Mouse (Mus musculus): ENCODE data around the gene Ccdc8.

Gene Ccdc8

GRCm38 (mm10) chr7:17010010-17010347, 17.5 kb downstream of the Ccdc8 start:
- DNase-seq (ENCODE audit: low read depth, low spot score): no peak

DNA sequence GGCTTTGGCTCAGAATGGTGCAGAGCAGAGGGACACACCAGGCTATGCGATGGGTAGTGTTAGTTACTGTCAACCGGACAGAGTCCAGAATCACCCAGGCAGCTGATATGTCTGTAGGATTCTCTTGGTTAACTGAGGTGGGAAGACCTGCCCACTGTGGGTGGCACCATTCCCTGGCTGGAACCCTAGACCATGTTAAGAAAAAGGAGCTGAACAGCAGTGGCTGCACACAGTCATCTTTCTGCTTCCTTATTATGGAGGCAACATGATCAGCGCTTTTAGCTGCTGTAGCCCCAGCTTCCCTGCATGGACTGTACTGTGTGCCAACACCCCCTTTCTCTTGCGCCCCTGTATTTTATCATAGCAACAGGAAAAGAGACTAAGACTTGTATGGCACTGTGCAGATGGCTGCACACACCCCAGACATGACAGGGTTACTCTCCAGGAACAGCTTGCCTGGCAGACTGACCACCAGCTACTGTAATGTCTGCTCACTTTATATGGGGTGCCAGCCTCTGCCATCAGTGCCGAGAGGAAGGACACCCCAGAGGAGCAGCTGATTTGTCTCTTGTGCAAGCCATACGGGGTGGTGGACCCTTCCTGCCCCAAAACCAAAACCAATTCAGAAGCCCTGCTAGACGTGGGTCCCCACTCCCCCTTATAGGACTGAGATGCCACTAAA, 19.5 kb downstream of the Ccdc8 start:
- no peak for DNase-seq (ENCODE audit: low read depth, low spot score)

- DNase-seq (ENCODE audit: low read depth, low spot score): no peak
Observed at GRCm38 (mm10) chr7:17015381-17015780, 22.9 kb downstream of the Ccdc8 start.

GRCm38 (mm10) chr7:17017036-17017435, 24.5 kb downstream of the Ccdc8 start:
- DNase-seq (ENCODE audit: low read depth, low spot score): no peak

GRCm38 (mm10) chr7:17017921-17018320, 25.4 kb downstream of the Ccdc8 start:
- no peak for DNase-seq (ENCODE audit: low read depth, low spot score)

GRCm38 (mm10) chr7:17019426-17020166, 27.1 kb downstream of the Ccdc8 start:
- DNase-seq (ENCODE audit: low read depth, low spot score): no peak

GRCm38 (mm10) chr7:17022176-17022575, 29.7 kb downstream of the Ccdc8 start:
- no peak for DNase-seq (ENCODE audit: low read depth, low spot score)

DNA sequence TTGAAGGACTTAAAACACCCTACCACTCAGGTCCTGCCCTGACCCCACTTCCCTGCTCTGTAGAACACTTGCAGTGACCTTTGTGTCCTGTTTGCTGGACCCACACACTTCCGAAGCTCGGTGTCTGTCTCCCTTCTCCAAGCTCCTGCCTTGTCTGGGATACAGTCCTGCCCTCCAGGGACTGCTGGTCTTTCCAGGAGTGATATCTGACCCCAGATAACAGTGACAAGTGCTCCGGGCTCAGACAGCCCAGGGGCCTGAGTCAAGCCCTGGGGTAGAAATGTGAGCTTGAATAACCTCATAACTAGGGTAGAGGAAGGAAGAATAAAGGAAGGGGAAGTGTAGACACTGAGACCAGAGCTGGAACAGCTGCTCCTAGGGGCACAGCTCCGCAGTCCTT, 31.2 kb downstream of the Ccdc8 start:
- DNase-seq (ENCODE audit: low read depth, low spot score): no peak

- DNase-seq (ENCODE audit: low read depth, low spot score): peak; percentile 26
Observed at GRCm38 (mm10) chr7:17024141-17024540, 31.6 kb downstream of the Ccdc8 start.

DNA sequence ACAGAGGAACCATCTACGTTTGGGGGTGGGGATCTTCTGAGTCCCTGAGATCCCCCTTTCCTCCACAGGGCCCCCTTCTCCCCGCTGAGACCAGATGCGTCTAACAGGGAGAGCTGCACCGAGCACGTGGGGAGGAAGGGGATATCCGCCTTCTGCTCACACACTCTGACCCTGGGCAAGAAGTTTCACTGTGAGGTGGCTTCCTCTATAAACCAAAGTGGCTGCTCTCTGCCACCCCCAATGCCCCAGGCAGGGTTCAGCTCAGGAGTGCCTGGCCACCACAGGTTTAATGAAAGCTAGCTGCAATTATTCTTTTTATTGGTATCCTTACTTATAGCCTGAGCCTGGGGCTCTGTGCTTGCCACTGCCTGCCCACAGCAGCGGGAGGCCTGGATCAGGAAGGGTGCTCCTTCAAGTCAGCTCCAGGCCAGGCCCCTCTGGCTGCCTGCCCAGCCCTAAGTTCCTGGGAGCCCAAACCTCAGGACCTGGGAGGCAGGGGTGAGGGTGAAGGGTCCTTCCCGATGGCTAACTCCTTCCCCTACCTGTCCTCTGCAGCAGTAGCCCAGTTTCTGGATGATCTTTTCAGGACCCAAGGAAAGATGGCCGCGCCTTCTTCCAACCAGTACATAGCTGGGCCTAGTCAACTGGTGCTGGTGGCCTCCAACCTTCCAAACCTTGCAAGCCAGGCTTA, 32.5 kb downstream of the Ccdc8 start:
- peak; percentile 87 for DNase-seq (ENCODE audit: low read depth, low spot score)

DNA sequence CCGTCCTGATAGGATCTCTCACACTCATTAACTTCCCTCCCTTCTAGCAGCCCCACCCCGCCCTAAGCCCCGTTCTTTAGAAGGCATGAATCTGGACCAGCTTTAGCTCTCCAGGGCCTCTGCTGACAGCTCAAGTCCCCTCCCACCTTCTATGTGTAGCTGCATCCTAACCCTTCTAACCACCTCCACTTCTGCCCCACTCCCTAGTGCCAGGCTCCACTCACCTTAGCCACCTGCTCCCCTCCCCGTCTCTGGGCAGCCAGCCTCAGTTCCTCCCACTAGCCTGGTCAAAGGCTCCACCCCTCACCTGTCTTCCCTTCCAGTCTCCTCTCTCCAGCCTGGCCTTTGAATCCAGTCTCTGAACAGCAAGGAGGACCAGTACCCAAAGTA, 33.0 kb downstream of the Ccdc8 start:
- DNase-seq (ENCODE audit: low read depth, low spot score): peak; percentile 66

- DNase-seq (ENCODE audit: low read depth, low spot score): peak; percentile 32
Observed at GRCm38 (mm10) chr7:17025896-17026622, 33.6 kb downstream of the Ccdc8 start.

GRCm38 (mm10) chr7:17026710-17027587, 34.4 kb downstream of the Ccdc8 start:
- peak; percentile 94 for DNase-seq (ENCODE audit: low read depth, low spot score)

DNA sequence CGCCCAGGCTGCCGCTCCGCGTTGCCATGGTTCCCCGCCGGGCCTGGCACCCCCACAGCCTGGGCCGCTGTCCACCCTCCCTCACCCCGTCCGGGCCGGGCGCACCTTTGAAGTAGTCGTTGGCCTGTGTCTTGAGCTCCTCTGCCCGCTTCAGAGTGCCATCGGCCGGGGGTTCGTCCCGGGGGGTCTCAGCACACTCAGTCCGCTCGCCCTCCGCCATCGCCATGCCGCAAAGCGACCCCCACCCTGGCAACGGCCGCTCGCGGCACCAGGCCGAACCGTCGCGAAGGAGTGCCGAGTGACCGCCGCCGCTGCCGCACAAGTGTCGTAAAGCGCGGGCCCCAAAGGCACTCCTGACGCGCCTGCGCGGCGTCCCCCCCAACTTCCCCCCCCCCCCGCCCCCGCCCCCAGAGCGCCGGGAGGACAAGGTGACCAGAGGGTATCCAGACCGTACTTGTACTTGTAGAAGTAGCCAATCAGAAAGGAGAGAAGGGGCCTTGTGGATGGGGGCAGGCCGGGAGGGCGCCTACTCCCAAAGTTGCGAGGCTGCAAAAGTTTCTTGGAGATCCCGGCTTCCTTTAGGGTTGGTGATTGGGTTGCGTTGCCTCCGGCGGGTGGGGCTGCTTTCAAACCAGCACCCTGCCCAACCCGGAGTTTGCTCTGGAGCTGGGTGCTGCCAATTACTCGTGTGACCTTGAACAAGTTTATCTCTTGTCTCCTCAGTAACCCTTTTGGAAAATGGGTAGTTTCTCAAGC, 35.3 kb downstream of the Ccdc8 start, which contains the start of gene Ppp5c:
TSS of gene Ppp5c (minus strand) at position 337 of the 756 bp plus-strand sequence.
- peak; percentile 95 for DNase-seq (ENCODE audit: low read depth, low spot score)

DNA sequence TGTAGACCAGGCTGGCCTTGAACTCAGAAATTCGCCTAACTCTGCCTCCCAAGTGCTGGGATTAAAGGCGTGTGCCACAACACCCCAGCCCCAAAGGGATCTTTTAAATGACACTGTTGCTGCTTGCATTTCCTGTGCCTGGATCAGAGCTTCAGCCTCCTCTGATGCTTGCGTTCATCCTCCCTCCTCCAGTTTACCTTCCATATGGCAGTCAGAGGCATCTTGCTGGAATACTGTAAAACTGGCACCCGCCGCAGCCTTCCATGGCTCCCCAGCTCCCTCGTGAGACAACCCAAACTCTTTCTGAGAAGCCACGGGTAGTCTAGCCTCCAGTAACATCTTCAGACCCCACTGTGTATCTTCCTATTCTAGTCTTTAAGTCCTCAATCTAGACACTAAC, 36.4 kb downstream of the Ccdc8 start:
- no peak for DNase-seq (ENCODE audit: low read depth, low spot score)

DNA sequence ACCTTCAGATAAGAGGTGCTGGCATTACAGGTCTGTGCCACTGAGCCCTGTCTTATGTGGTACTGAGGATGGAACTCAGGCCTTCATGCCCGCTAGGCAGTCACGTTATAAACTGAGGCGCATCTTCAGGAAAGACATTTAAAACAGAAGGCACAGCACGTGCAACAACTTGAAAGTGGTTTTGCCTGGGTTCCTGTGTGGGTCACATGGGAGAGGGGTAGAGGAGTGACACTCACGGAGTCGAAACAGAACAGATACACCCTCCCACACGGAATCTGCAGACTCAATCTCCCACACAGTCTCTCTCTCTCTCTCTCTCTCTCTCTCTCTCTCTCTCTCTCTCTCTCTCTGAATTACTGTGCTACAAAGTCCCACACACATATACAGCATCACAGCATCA, 37.7 kb downstream of the Ccdc8 start:
- no peak for DNase-seq (ENCODE audit: low read depth, low spot score)

- DNase-seq (ENCODE audit: low read depth, low spot score): no peak
Observed at GRCm38 (mm10) chr7:17038018-17038695, 45.6 kb downstream of the Ccdc8 start.

- DNase-seq (ENCODE audit: low read depth, low spot score): no peak
Observed at GRCm38 (mm10) chr7:17039373-17039772, 46.9 kb downstream of the Ccdc8 start.

- DNase-seq (ENCODE audit: low read depth, low spot score): no peak
Observed at GRCm38 (mm10) chr7:17045743-17046142, 53.2 kb downstream of the Ccdc8 start.
